Mouse (Mus musculus) macrophage (primary cell): ENCODE measurements around the gene Ap3m1. TPM values are rescaled to one million over a fixed set of nuclear protein-coding genes. Genes with fewer than 3 reads are reported as not detected.

Experiments used
- H3K27ac ChIP-seq: fragments of 350-480 bp; formaldehyde crosslinking; 2 replicates; pipeline ENCODE4 v1.9.0; 2021
- H3K36me3 ChIP-seq: fragments of 350-480 bp; formaldehyde crosslinking; 2 replicates; pipeline ENCODE4 v1.9.0; 2021; ENCODE audit errors: inconsistent target
- H3K4me3 ChIP-seq: fragments of 350-480 bp; formaldehyde crosslinking; 2 replicates; pipeline ENCODE4 v1.9.0; 2021; ENCODE audit errors: inconsistent target
- H3K79me2 ChIP-seq: fragments of 350-480 bp; formaldehyde crosslinking; 2 replicates; pipeline ENCODE4 v1.9.0; 2021; ENCODE audit errors: inconsistent target
- WGBS: methylation state at CpG from one replicate; pipeline ENCODE4 v1.1.7; 2026; ENCODE audit warnings: inconsistent platforms; ENCODE audit not compliant: missing documents; 5-methylcytosine and 5-hydroxymethylcytosine counted together
- polyA plus RNA-seq: library from polyadenylated mRNA; stranded (reverse); fragments of 250-400 nt; gene quantifications from 3 replicates; pipeline ENCODE4 v1.2.4, GENCODE M21; 2018; ENCODE audit warnings: inconsistent platforms

Gene Ap3m1
- polyA plus RNA-seq, 1 experiment from 2014 or later = 68.5 TPM

DNA sequence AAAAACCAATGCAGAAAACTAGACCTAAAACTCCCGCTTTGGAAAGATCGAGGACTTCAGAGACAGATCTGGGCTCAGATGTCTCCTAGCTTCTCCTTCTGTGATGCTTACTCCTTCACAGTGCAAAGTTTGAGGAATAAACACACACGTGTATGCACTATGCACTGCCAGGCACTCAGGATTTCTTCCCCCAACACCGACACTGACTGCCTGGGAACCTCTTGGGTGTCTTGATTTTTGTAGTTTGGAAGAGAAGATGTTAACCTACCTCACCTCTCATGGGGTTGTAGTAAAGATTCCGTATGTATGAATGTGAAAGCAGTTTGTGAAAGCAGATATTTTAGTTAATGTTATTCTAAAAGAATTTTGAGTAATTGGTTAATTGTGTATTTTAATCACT, 34.4 kb downstream of the Ap3m1 start:
- no peak overlapping the region for H3K27ac ChIP-seq
- H3K4me3 ChIP-seq = no peak overlapping the region
- peaks cover 7% of the 10 kb centered on the region; the same call in 1 of the 2 replicates for H3K36me3 ChIP-seq
- H3K79me2 ChIP-seq = no peaks in the 10 kb centered on the region
- 88% methylated on average over 5 of the region's 5 CpGs for WGBS

DNA sequence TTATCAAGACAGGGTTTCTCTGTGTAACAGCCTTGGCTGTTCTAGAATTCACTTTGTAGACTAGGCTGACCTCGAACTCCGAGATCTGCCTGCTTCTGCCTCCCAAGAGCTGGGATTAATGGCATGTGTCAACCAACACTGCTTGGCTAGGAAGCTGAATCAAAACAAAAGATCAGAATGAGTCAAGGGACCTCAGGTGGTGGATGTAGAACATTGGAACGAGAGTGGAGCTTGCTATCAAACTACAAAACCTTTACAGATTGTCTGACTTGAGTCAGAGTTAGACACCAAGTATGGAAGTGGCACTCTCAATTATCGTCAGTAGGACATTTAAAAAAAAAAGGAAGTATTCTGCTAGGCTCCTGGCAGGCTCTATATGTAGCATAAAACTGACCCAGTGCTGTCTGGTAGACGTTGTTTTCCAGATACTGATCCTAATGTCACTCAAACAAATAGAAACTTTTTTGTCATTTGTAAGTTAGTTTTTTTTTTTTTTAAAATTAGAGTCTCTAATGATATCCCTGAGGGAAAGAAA, 38.4 kb downstream of the Ap3m1 start:
- Histone ChIP-seq H3K27ac (no peak overlapping the region), H3K4me3 (no peak overlapping the region), H3K79me2 (no peaks in the 10 kb centered on the region), H3K36me3 (no peaks in the 10 kb centered on the region)
- WGBS = 67% methylated on average over 5 of the region's 5 CpGs

DNA sequence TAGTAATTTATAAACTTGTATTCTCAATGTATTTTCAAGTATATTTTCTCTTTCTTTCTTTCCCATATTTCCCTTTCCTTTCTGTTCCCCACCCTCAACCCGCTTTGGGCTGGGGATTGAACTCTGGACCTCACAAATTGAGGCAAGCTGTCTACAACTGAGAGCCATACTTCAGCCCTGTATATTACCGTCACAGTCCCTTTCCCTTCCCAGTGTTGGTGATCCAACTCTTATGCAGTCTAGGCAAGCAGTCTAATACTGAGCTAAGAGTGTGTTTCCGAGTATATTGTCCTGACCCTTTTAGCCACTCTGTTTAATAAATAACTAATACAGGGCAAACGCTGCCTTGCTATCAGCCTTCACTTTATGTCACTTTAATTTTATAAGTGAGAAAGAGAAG, 52.7 kb downstream of the Ap3m1 start:
- 100% methylated on average over 3 of the region's 4 CpGs for WGBS

DNA sequence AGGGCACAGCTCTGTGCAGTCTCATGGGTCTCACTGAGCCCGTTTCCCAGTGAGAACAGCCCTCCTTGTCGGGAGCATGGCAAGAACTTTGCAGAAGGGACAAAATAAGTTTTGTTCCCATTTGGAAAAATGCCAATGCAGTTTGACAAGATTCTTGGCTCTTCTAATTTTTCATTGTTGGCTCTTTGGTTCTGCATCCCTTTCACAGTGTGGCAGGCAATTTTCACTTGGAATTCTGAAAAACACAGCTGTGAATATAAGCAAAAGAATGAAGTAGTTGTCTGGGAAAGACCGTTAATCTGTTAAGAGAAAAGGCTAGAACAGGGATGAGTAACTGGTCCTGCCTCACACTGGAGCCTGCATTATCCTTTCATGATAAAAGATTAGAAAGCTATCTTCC, 54.8 kb downstream of the Ap3m1 start:
- no peak overlapping the region for H3K27ac ChIP-seq
- H3K4me3 ChIP-seq = no peak overlapping the region
- no peaks in the 10 kb centered on the region for H3K36me3 ChIP-seq
- H3K79me2 ChIP-seq = no peaks in the 10 kb centered on the region
- WGBS = 100% methylated on average over 3 of the region's 3 CpGs

More for the DNA sequence above, 52.7 kb downstream of the Ap3m1 start:
- Histone ChIP-seq H3K79me2 (no peaks in the 10 kb centered on the region), H3K36me3 (no peaks in the 10 kb centered on the region), H3K4me3 (no peak overlapping the region), H3K27ac (no peak overlapping the region)

DNA sequence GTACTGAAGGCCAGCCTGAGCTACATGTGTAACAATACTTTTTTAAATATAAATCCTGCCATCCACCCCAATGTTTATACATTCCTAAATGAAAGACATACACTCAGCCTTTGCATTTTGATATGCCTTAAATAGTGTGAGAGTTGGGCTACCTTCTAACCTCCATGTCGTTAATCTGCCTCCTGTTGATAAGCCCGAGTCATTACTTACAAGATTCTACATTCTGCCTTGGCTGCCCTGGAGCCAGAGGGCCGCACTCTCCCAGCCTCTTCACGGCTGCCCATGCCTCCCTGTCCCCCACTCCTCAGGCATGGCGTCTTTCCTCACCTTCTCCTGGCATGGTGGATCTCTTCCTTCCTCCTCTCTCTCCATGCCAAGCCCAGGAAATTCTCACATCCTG, 55.9 kb downstream of the Ap3m1 start:
- Histone ChIP-seq H3K4me3 (no peak overlapping the region), H3K27ac (no peak overlapping the region), H3K36me3 (no peaks in the 10 kb centered on the region), H3K79me2 (no peaks in the 10 kb centered on the region)
- 76% methylated on average over 5 of the region's 5 CpGs for WGBS

DNA sequence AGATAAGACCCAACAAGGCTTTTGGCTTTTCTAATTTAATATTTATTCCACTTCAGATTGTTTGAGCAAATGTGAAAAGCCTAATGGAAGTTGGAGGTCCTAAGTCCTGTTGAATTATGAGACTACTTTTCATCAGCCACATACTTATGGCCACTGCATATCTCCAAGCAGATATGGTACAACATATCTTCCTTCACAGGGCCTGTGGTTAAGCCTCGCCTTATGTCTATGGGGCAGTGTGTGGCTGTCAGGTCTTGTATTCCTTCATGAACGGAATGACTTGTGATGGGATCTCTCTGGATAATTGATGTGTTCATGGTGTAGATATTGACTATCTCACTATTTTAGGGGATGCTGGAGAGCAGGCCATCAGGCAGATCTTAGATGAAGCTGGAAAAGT, 56.8 kb downstream of the Ap3m1 start:
- no peak overlapping the region for H3K27ac ChIP-seq
- H3K36me3 ChIP-seq = no peaks in the 10 kb centered on the region
- no peaks in the 10 kb centered on the region for H3K79me2 ChIP-seq
- 95% methylated on average over 2 of the region's 2 CpGs for WGBS
- no peak overlapping the region for H3K4me3 ChIP-seq

DNA sequence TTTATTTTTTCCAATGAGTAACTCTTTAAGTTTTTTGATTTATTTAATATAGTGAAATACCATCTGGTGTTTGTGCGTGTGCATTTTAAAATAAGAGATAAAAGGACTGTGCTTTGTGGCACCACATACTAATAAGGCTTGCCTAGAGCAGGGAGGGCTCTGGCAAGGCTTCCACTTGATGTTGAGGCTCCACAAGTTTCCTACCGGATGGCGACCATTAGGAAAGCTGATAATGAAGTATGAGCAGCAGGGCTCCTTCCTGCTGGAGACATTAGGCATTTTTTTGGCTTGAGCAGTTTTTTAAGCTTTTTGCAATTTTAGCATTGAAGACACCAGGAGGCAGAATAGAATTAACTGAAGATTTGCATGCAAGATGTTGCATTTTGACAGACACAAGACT, 57.8 kb downstream of the Ap3m1 start:
- Histone ChIP-seq H3K79me2 (no peaks in the 10 kb centered on the region), H3K4me3 (no peak overlapping the region), H3K27ac (no peak overlapping the region), H3K36me3 (no peaks in the 10 kb centered on the region)
- 89% methylated on average over 3 of the region's 3 CpGs for WGBS

DNA sequence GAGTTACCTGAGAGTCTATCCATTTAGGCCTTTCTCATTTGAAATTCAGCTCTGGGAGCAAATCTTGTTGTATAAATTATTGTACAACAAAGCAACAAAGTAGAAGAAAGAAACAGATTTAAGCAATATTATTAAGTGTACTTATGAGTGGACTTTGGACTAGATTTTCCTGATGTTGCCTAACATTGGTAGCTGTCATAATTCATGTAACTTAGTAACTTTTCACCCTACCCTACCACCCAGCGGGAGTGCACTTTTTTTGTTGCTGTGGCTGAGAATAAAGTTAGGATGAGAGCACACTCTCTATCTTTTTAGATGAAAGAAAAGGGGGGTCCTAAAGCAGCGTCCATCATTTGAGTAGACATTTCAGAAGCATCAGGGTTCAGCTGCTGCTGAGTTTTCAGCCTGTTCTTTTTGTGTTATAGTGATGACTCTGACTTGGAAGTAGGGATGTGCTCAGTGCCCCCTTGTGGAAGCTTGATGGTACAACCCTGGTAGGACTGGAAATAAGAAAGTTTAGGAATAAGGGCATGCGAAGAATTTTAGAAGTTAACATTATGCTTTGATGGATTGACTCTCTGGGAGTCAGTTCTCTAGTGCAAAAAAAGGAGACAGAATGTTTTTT, 59.1 kb downstream of the Ap3m1 start:
- no peaks in the 10 kb centered on the region for H3K36me3 ChIP-seq
- no peak overlapping the region for H3K4me3 ChIP-seq
- WGBS = 54% methylated on average over 3 of the region's 3 CpGs
- H3K79me2 ChIP-seq = no peaks in the 10 kb centered on the region
- H3K27ac ChIP-seq = no peak overlapping the region

DNA sequence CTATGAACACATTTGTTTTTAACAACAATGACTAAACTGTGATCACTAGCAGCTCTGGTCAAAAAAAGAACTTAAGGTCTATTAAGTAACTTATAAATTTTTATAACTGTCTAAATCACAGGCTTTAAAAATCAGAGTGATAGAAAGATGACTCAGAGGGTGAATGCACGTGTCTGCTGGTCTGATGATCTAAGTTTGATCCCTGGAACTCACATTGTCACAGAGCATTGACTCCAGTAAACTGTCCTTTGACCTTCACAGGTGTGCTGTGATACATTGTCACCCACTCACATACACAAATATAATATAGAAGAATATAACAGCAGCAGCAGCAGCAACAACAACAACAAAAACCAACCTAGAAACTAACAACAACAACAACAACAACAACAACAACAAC, 60.8 kb downstream of the Ap3m1 start:
- WGBS = 90% methylated on average over 1 of the region's 1 CpGs
- Histone ChIP-seq H3K79me2 (no peaks in the 10 kb centered on the region), H3K27ac (no peak overlapping the region), H3K36me3 (no peaks in the 10 kb centered on the region), H3K4me3 (no peak overlapping the region)

DNA sequence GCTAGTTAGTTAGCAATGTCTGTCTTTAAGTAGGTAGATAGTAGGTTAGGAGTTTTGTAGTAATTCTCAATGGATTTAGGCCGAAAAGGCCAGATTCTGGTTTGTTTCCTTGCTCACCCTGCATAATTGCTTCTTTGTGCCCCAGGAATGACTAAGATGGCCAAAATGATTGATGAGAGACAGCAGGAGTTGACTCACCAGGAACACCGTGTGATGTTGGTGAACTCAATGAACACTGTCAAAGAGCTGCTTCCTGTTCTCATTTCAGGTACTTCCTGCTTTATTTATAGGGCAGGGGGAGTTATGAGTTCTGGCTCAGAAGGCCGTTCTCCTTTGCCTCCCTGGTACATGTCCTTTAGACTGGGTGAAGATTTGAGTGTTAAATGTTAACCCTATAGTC, 66.8 kb downstream of the Ap3m1 start:
- H3K79me2 ChIP-seq = no peaks in the 10 kb centered on the region
- 39% methylated on average over 3 of the region's 3 CpGs for WGBS
- H3K27ac ChIP-seq = no peak overlapping the region
- H3K36me3 ChIP-seq = no peaks in the 10 kb centered on the region
- no peak overlapping the region for H3K4me3 ChIP-seq

DNA sequence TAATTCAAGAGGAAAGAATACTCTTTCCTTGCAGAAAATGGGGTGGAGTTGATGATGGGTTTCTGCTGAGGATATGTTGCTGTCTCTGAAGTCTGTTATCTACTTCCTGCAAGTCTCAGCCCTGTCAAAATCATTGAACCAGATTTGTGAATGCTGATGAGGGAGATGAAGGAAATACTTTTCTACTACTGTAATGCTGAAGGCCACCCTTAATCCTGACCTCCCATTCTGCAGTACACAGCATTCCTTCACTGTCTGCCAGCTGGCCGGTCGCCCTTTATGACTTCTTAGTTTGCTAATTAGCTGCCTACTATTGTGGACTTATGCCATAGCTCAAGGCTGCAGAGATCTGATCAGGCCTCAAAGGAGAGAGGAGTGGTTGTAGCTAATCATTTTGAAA, 68.5 kb downstream of the Ap3m1 start:
- Histone ChIP-seq H3K4me3 (no peak overlapping the region), H3K27ac (no peak overlapping the region), H3K79me2 (no peaks in the 10 kb centered on the region), H3K36me3 (no peaks in the 10 kb centered on the region)
- WGBS = 87% methylated on average over 2 of the region's 2 CpGs

Other genes with a start within 250 kb of the Ap3m1 start
- gene Plau, start 215.8 kb downstream of the Ap3m1 start, polyA plus RNA-seq = 44.2 to 693 TPM (median 52.7 TPM) in 3 replicates
- 14.0 to 27.3 TPM (median 15.5 TPM) in 3 replicates for gene Vcl, start 123.1 kb downstream of the Ap3m1 start, polyA plus RNA-seq
- 23.1 to 54.9 TPM (median 40.6 TPM) in 3 replicates for gene Adk, start 66 bp upstream of the Ap3m1 start, polyA plus RNA-seq